Comparison of ENCODE assay signal across 11 mouse cellular contexts in the genomic region with DNA sequence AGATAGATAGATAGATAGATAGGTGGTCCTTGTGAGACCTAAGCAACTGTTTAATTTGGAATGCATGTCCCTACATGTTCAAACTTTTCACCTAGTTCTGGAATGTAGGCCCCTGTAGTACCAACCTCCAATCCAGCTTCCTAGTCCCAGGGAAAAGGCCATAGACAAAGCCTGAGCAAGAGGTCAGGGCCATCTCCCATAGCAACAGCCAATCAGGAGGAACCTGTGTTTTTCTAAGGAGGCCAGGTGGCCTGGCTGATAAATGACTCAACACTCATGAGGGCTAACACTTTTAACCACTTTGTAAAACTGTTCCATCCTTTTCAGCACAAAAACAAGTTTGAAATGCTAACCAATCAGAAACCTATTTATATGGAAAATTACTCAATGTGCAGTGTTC.
"Had no signal": no experiment of that assay in that cellular context is flagged by ENCODE, and none has a peak within 500 bp of the region (broad histone marks: within the 10 kb centered on the region; RNA-seq: fewer than 3 reads in every experiment).

No protein-coding gene starts in this region.

- H3K36me3 ChIP-seq: limb, embryonic 13.5 days; liver, embryonic 15.5 days; lung, embryonic 15.5 days; midbrain, embryonic 13.5 days had no signal

- ATAC-seq: midbrain, embryonic 13.5 days had no signal

- H3K27me3 ChIP-seq: limb, embryonic 13.5 days; liver, embryonic 15.5 days; lung, embryonic 15.5 days; midbrain, embryonic 13.5 days had no signal

- H3K9me3 ChIP-seq: limb, embryonic 13.5 days; liver, embryonic 15.5 days; lung, embryonic 15.5 days; midbrain, embryonic 13.5 days had no signal

- H3K9ac ChIP-seq: limb, embryonic 13.5 days; liver, embryonic 15.5 days; lung, embryonic 15.5 days; midbrain, embryonic 13.5 days had no signal

- H3K4me2 ChIP-seq: limb, embryonic 13.5 days; liver, embryonic 15.5 days; lung, embryonic 15.5 days; midbrain, embryonic 13.5 days had no signal

- H3K4me1 ChIP-seq: limb, embryonic 13.5 days; liver, embryonic 15.5 days; lung, embryonic 15.5 days; midbrain, embryonic 13.5 days had no signal

- H3K4me3 ChIP-seq: limb, embryonic 13.5 days; liver, embryonic 15.5 days; lung, embryonic 15.5 days; midbrain, embryonic 13.5 days had no signal

- H3K27ac ChIP-seq: limb, embryonic 13.5 days; liver, embryonic 15.5 days; lung, embryonic 15.5 days; macrophage; midbrain, embryonic 13.5 days had no signal

- DNase-seq: kidney, adult 18-20 months; kidney, postnatal 10 days; left cerebral cortex, postnatal 4 days; lung, postnatal 14 days; right cerebral cortex, postnatal 14 days; thymus, postnatal 4 days had no signal
